Mouse (Mus musculus) embryonic facial prominence, embryonic 13.5 days (tissue): ENCODE measurements around the gene Gng2. TPM values are rescaled to one million over a fixed set of nuclear protein-coding genes. Genes with fewer than 3 reads are reported as not detected.

Source experiments
- ATAC-seq: fragments of 200-750 bp; cut with Nextera tagmentation; 2 replicates; pipeline ENCODE4 v1.8.0; 2017; ENCODE audit warnings: low read depth; ENCODE audit not compliant: insufficient number of reproducible peaks, insufficient read depth, low FRiP score, low TSS enrichment
- H3K27ac ChIP-seq: fragments of 300-500 bp; sonication (generic); 2 replicates; pipeline ENCODE4 v1.5.1; 2015; ENCODE audit warnings: moderate library complexity, mild to moderate bottlenecking, inconsistent platforms
- H3K27me3 ChIP-seq: fragments of 300-500 bp; sonication (generic); 2 replicates; pipeline ENCODE4 v1.6.1; 2015; ENCODE audit warnings: mild to moderate bottlenecking, inconsistent platforms
- H3K36me3 ChIP-seq: fragments of 300-500 bp; sonication (generic); 2 replicates; pipeline ENCODE4 v1.6.1; 2015; ENCODE audit warnings: mild to moderate bottlenecking, inconsistent platforms
- H3K4me1 ChIP-seq: fragments of 300-500 bp; sonication (generic); 2 replicates; pipeline ENCODE4 v1.6.1; 2015; ENCODE audit warnings: inconsistent platforms
- H3K4me2 ChIP-seq: fragments of 300-500 bp; sonication (generic); 2 replicates; pipeline ENCODE4 v1.6.1; 2015; ENCODE audit warnings: moderate library complexity, mild to moderate bottlenecking, inconsistent platforms
- H3K4me3 ChIP-seq: fragments of 300-500 bp; sonication (generic); 2 replicates; pipeline ENCODE4 v1.5.1; 2015; ENCODE audit warnings: mild to moderate bottlenecking, inconsistent platforms
- H3K9ac ChIP-seq: fragments of 300-500 bp; sonication (generic); 2 replicates; pipeline ENCODE4 v1.6.1; 2015; ENCODE audit warnings: mild to moderate bottlenecking, inconsistent platforms
- H3K9me3 ChIP-seq: fragments of 300-500 bp; sonication (generic); 2 replicates; pipeline ENCODE4 v1.6.1; 2016; ENCODE audit warnings: inconsistent platforms
- WGBS: fragments of 180-500 bp; shearing (Covaris S2); methylation state at CpG from one replicate; pipeline ENCODE4 v1.1.7; 2015; ENCODE audit warnings: mixed read lengths; 5-methylcytosine and 5-hydroxymethylcytosine counted together
- polyA plus RNA-seq: library from polyadenylated mRNA; unstranded; fragments of >200 nt; fragmentation: Nextera tagmentation; extraction: Ambion mirVana; gene quantifications from 2 replicates; pipeline ENCODE4 v1.2.1, GENCODE M21; 2015

Gng2 gene
- polyA plus RNA-seq, 1 experiment from 2014 or later: 71.4 TPM

DNA sequence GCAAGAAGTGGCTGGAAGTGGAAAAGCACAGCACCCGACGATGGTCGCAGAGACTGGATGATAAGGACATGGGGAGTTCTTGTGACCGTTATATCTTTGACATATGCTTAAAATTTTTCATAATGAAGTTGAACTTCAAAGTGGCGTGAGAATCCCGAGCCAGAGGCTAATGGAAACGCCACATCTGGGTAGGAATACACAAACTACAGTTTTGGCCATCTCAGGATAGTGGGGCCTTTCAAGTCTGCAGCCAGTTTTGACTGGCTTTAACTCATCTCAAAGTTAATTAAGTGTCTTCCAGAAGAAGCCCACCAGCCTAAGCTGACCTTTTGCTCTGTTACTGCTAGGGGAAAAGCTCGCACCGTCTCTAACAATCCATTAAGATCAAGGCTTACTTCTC, 17.6 kb downstream of the Gng2 start:
- H3K4me2 ChIP-seq: no peak overlapping the region
- H3K4me1 ChIP-seq: peaks cover 25% of the 10 kb centered on the region
- H3K4me3 ChIP-seq: no peak overlapping the region
- 72% methylated on average over 9 of the region's 9 CpGs for WGBS
- no peak overlapping the region for H3K27ac ChIP-seq
- ATAC-seq: no peak
- no peaks in the 10 kb centered on the region for H3K9me3 ChIP-seq
- peaks cover 24% of the 10 kb centered on the region for H3K36me3 ChIP-seq
- no peak overlapping the region for H3K9ac ChIP-seq
- H3K27me3 ChIP-seq: no peaks in the 10 kb centered on the region

DNA sequence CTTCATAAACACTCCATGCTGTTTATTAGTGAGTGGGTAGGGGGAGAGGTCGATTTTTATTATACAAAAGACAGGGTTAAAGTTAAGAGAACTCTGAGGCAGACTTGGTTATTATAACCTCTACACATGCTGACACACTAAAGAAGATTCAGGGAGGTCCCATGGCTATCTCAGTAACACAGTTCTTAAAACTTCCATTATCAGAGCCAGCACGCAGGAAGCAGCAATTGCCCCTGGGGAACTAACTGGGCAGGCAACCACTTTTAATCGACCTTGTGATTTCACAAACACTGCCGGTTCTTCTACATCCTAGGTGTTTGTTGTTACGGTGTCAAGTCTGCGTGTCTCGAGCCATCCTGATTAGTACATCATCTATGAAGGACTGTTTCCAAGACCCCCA, 22.4 kb downstream of the Gng2 start:
- Histone ChIP-seq H3K27me3 (no peaks in the 10 kb centered on the region), H3K4me1 (peaks cover 4% of the 10 kb centered on the region; the same call in 1 of the 2 replicates), H3K9me3 (no peaks in the 10 kb centered on the region), H3K4me2 (no peak overlapping the region), H3K4me3 (no peak overlapping the region), H3K27ac (no peak overlapping the region), H3K36me3 (peaks cover 34% of the 10 kb centered on the region), H3K9ac (no peak overlapping the region)
- 85% methylated on average over 7 of the region's 7 CpGs for WGBS
- ATAC-seq: no peak

DNA sequence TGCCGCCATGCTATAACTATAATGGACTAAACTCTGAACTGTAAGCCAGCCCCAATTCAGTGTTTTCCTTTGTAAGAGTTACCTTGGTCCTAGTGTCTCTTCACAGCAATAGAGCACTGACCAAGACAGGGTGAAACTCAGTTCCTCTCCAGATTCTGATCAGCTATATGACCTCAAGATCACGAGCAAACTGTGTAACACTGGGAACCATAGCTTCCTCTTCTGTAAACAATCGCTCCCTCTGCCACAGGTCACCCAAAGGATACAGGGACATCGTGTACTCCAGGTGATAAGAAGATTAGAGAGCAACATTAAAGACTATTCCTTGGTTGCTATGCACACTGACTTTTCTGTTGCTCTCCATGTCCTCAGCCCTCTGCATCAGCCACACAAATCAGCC, 26.6 kb downstream of the Gng2 start:
- Histone ChIP-seq H3K9me3 (no peaks in the 10 kb centered on the region), H3K36me3 (peaks cover 18% of the 10 kb centered on the region; the same call in 1 of the 2 replicates), H3K27me3 (no peaks in the 10 kb centered on the region), H3K4me1 (no peaks in the 10 kb centered on the region), H3K4me2 (no peak overlapping the region), H3K4me3 (no peak overlapping the region), H3K9ac (no peak overlapping the region), H3K27ac (no peak overlapping the region)
- no peak for ATAC-seq
- 92% methylated on average over 4 of the region's 4 CpGs for WGBS

DNA sequence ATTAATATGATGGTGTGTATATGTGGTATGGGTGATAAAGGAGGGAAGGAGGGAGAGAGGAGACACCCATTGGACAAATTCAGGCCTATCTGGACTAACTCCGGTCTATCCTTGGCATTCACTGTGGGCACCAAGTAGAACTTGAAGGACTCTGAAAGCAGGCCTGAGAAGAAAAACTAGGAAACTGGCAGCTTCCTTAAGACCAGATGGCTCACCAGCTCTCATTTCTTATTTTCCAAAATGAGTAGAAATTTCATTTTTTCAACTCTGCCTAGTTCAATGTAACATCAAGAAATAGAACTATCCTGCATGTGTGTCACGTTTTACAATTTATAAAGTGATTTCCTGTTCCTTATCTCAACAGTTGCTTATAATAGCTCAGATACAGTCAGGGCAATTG, 28.0 kb downstream of the Gng2 start:
- H3K27me3 ChIP-seq: no peaks in the 10 kb centered on the region
- H3K9ac ChIP-seq: no peak overlapping the region
- H3K36me3 ChIP-seq: peaks cover 10% of the 10 kb centered on the region; the same call in 1 of the 2 replicates
- 89% methylated on average over 2 of the region's 2 CpGs for WGBS
- no peak overlapping the region for H3K4me2 ChIP-seq
- no peaks in the 10 kb centered on the region for H3K9me3 ChIP-seq
- no peak overlapping the region for H3K27ac ChIP-seq
- no peaks in the 10 kb centered on the region for H3K4me1 ChIP-seq
- H3K4me3 ChIP-seq: no peak overlapping the region
- ATAC-seq: no peak

DNA sequence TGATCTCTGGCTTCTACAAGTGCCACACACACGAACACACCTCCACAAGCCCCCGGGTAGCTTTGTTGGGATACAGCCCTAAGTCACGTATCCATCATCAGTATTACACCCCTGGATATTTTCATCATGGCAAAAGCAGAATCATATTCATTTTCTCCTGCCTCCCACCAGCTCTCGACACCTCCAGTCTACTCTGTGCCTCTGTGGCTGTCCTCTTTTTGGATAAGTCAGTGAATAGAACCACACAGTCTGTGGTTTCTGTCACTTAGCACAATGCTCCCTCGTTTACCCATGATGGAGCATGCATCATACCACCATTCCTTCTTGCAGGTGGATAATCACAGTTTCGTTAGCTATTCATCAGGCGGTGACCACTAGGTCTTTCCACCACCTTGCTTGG, 31.2 kb downstream of the Gng2 start:
- no peaks in the 10 kb centered on the region for H3K27me3 ChIP-seq
- H3K4me1 ChIP-seq: 0 out of 2 replicates have a peak, but pooled peaks cover 3% of the 10 kb centered on the region
- no peak overlapping the region for H3K4me2 ChIP-seq
- no peaks in the 10 kb centered on the region for H3K9me3 ChIP-seq
- no peak overlapping the region for H3K9ac ChIP-seq
- no peak overlapping the region for H3K4me3 ChIP-seq
- peaks cover 5% of the 10 kb centered on the region; the same call in 1 of the 2 replicates for H3K36me3 ChIP-seq
- no peak for ATAC-seq
- WGBS: 89% methylated on average over 7 of the region's 7 CpGs
- H3K27ac ChIP-seq: no peak overlapping the region

DNA sequence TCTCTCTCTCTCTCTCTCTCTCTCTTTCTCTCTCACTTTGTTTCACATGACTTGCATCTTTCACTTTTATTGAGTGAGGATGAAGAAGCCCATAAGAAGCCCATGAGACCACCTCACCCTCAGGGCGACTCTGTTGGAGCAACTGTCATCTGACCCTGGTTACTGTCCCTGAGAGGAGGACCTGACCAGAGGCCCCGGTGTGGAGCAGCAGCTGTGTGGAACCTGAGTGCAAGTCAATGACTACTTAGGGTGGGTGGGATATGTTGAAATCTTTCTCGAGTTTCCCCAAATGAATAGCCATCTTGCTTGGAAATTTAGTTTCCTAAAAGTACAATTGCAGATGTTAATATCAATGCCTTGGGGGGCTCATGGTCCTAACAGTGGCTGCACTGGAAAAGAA, 34.7 kb downstream of the Gng2 start:
- Histone ChIP-seq H3K4me3 (no peak overlapping the region), H3K27me3 (no peaks in the 10 kb centered on the region), H3K4me1 (0 out of 2 replicates have a peak, but pooled peaks cover 3% of the 10 kb centered on the region), H3K9ac (no peak overlapping the region), H3K36me3 (no peaks in the 10 kb centered on the region), H3K9me3 (no peaks in the 10 kb centered on the region), H3K4me2 (no peak overlapping the region), H3K27ac (no peak overlapping the region)
- 48% methylated on average over 3 of the region's 3 CpGs for WGBS
- ATAC-seq: no peak

DNA sequence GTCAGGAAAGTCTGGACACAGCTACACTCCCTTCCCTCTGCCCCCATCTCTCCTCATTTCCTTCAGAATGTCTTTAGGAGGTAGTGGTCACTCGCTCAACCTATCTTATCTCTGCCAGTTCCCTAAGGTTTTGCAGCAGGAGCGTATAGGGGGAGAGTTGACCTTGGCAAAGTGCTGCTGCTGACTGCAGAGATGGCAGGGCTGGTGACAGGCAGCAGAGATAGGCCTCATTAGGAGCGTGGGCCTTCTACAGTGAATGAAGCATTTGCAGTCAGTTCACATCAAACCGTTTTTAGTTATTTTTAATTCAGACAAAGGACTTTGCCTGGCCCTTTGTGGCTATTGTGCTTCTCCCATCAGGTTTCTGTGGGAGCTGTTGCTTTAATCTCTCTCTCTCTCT, 35.1 kb downstream of the Gng2 start:
- no peaks in the 10 kb centered on the region for H3K9me3 ChIP-seq
- H3K36me3 ChIP-seq: no peaks in the 10 kb centered on the region
- H3K4me2 ChIP-seq: no peak overlapping the region
- H3K4me1 ChIP-seq: 0 out of 2 replicates have a peak, but pooled peaks cover 3% of the 10 kb centered on the region
- no peak overlapping the region for H3K27ac ChIP-seq
- H3K4me3 ChIP-seq: no peak overlapping the region
- 74% methylated on average over 4 of the region's 4 CpGs for WGBS
- H3K9ac ChIP-seq: no peak overlapping the region
- no peak for ATAC-seq
- no peaks in the 10 kb centered on the region for H3K27me3 ChIP-seq

DNA sequence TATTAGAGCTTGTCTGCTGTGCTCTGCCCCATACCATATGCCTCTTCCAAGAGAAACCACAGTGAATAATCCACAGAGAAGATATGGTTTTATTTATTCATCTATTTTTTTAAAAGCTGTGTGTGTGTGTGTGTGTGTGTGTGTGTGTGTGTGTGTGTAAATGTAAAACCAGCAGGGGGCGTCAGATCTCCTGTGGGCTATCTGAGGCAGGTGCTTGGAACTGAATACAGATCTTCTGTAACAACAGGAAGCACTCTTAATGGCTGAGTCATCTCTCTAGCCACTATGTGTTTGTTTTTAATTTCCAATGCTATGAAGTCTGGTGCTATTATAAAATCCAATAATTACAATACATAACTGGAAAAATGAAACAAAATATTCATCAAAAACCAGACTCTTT, 37.4 kb downstream of the Gng2 start:
- H3K4me1 ChIP-seq: 0 out of 2 replicates have a peak, but pooled peaks cover 3% of the 10 kb centered on the region
- no peak overlapping the region for H3K9ac ChIP-seq
- H3K9me3 ChIP-seq: no peaks in the 10 kb centered on the region
- no peak overlapping the region for H3K27ac ChIP-seq
- no peaks in the 10 kb centered on the region for H3K36me3 ChIP-seq
- H3K4me3 ChIP-seq: no peak overlapping the region
- no peaks in the 10 kb centered on the region for H3K27me3 ChIP-seq
- ATAC-seq: no peak
- H3K4me2 ChIP-seq: no peak overlapping the region
- 83% methylated on average over 1 of the region's 1 CpGs for WGBS

DNA sequence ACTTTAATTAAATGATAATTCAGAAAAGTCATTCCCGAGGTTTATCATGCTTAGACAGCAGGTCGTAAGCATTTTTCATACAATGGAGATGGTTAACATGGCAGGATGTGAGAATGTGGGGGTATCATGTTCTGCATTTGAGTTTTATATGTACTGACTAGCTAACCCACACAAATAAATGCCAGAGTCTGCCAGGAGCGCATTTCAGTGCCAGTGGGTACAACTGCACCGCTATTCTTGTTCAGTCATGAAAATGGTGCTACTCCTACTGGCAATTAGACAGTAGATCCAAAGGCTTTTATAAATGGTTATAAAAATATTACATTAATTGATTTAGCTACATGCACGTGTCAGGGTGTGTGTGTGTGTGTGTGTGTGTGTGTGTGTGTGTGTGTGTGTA, 38.9 kb downstream of the Gng2 start:
- Histone ChIP-seq H3K27me3 (no peaks in the 10 kb centered on the region), H3K27ac (no peak overlapping the region), H3K4me1 (0 out of 2 replicates have a peak, but pooled peaks cover 3% of the 10 kb centered on the region), H3K9me3 (no peaks in the 10 kb centered on the region), H3K36me3 (no peaks in the 10 kb centered on the region), H3K9ac (no peak overlapping the region), H3K4me3 (no peak overlapping the region), H3K4me2 (no peak overlapping the region)
- no peak for ATAC-seq
- WGBS: 87% methylated on average over 5 of the region's 5 CpGs

DNA sequence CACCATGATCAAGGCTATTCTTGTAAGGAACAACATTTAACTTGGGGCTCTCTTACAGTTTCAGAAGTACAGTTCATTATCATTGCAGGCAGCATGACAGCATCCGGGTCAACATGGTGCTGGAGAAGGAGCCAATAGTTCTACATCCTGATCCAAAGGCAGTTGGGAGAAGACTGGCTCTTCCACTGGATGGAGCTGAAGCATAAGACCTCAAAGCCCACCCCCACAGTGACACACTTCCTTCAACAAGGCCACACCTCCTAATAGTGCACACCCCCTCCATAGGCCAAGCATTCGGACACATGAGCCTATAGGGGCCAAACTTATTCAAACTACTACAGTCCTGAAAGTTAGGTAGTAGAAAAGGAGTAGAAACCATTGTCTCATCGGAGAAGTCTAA, 42.3 kb downstream of the Gng2 start:
- H3K9me3 ChIP-seq: no peaks in the 10 kb centered on the region
- H3K27me3 ChIP-seq: no peaks in the 10 kb centered on the region
- no peak overlapping the region for H3K4me3 ChIP-seq
- no peak overlapping the region for H3K4me2 ChIP-seq
- H3K4me1 ChIP-seq: no peaks in the 10 kb centered on the region
- 90% methylated on average over 3 of the region's 3 CpGs for WGBS
- no peaks in the 10 kb centered on the region for H3K36me3 ChIP-seq
- ATAC-seq: no peak
- no peak overlapping the region for H3K27ac ChIP-seq
- H3K9ac ChIP-seq: no peak overlapping the region

DNA sequence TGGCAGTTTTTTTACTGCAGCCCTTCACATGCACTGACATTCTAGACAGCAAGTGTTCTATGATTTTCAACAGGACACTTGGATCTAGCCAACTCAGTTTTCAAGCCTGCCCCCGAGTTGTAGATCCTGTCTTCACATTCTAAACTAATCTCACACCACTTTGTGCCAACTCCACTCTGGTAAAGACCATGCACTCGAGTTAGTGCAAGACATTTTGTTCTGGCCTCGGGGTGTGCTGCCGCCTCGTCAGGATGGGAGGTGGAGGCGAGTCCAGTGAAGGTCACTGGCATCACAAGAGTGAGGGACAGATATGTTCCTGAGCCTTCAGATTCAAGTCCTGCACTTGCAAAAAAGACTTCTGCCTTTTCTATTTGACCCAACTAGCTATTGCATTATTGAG, 44.1 kb downstream of the Gng2 start:
- H3K27me3 ChIP-seq: no peaks in the 10 kb centered on the region
- 78% methylated on average over 6 of the region's 6 CpGs for WGBS
- H3K4me2 ChIP-seq: no peak overlapping the region
- ATAC-seq: no peak
- no peak overlapping the region for H3K9ac ChIP-seq
- no peaks in the 10 kb centered on the region for H3K9me3 ChIP-seq
- no peak overlapping the region for H3K27ac ChIP-seq
- no peak overlapping the region for H3K4me3 ChIP-seq
- no peaks in the 10 kb centered on the region for H3K4me1 ChIP-seq
- peaks cover 3% of the 10 kb centered on the region; the same call in 1 of the 2 replicates for H3K36me3 ChIP-seq

DNA sequence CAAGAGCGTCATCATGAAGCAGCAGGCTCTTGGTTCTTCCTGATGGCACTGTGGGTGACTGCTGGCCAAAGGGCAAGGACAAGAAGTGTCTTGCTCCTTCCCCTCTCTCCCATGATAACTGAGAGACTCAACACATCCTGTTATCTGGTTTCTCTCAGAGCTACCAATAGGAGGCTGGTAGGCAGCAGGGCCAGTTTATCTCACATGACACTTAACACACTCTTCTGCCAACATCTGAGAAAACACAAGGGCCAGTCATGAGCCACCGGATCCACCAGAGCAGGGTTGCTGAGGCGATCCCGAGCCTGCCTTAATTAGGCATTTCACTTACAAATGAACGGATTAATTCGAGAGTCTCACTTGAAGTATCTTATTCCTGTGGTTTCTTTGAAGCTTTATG, 49.5 kb downstream of the Gng2 start:
- ATAC-seq: no peak
- Histone ChIP-seq H3K4me3 (no peak overlapping the region), H3K27ac (no peak overlapping the region), H3K4me1 (peaks cover 7% of the 10 kb centered on the region), H3K27me3 (no peaks in the 10 kb centered on the region), H3K36me3 (peaks cover 12% of the 10 kb centered on the region), H3K4me2 (no peak overlapping the region), H3K9me3 (no peaks in the 10 kb centered on the region; the same call in 1 of the 2 replicates), H3K9ac (no peak overlapping the region)
- 29% methylated on average over 6 of the region's 6 CpGs for WGBS

DNA sequence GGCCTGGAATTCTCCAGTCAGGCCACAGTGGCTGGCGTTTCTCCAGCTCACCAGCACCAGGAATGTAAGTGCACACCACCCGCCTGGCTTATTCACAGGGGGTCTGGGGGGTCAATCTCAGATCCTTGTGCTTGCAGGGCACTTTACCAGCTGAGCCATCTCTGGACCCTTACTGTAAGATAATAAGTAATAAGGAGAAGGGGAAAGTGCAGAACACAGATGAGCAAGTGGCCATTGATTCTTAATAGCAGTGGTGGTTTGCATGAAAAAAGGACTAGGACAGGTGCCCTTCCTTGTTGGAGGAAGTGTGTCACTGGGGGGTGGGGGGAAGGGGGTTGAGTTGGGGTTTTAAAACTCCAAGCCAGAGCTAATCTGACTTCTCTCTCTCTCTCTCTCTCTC, 50.3 kb downstream of the Gng2 start:
- Histone ChIP-seq H3K36me3 (peaks cover 12% of the 10 kb centered on the region), H3K9me3 (no peaks in the 10 kb centered on the region; the same call in 1 of the 2 replicates)
- 63% methylated on average over 2 of the region's 2 CpGs for WGBS

More for the DNA sequence above, 50.3 kb downstream of the Gng2 start:
- H3K4me1 ChIP-seq: peaks cover 7% of the 10 kb centered on the region
- no peak overlapping the region for H3K4me2 ChIP-seq
- H3K9ac ChIP-seq: no peak overlapping the region
- H3K27me3 ChIP-seq: no peaks in the 10 kb centered on the region
- no peak for ATAC-seq
- H3K27ac ChIP-seq: no peak overlapping the region
- H3K4me3 ChIP-seq: no peak overlapping the region
